Mouse (Mus musculus): ENCODE data around the gene Gm527. TPM values are rescaled to one million over a fixed set of nuclear protein-coding genes. Genes with fewer than 3 reads are reported as not detected.

Gene Gm527
- 3.8 and 4.9 TPM in 2 replicates for polyA plus RNA-seq (2016; fragmentation: Nextera tagmentation; extraction: Ambion mirVana)

DNA sequence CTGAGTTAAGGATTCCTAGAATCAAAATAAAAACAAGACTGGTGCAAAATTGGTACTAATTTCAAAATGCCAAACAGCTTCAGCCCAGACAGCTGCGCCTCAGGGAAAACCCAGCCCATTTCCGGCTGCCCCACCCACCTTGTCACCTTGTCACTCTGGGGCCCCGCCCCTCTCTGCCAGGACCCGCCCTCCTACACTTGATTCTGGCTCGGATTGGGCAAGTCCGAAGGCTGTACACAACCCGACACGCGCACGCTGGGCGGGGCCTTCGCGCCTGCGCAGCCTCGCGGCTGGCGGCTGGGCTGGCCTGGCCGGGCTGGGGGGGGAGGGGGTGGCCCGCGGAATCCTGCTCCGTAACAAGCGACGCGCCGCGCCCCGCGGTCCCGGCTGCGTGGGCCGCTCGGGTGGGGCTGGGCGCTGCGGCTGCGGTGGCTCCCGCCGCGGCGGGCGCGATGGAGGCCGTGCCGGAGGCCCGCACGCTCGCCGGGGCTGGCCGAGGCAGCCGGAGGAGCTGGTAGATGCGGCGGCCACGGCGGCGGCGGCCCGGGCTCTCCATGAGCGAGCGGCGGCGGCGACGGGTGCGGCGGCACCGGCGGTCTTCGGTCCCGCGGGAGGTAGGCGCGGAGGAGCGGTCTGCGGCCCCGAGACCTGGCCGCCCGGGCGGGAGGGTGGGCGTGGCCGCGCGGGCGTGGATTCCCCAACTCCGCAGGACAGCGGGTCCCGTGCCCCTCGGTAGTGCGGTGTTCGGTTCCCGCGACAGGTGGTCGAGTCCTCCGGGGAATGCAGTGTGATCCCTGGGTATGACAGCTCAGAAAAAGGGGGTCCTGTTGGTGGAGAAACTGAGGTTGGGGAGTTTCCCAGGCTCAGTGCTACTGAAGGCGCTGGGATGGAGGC, at the start of gene Gm527:
Gene Gm527, plus strand, starts transcription at position 329 of the 894 bp plus-strand sequence.
- H3K27ac ChIP-seq = 0 out of 2 replicates have a peak within 1 kb of the TSS, but pooled peaks have one; percentile 23
- H3K9me3 ChIP-seq = no peaks in the 10 kb centered on the region

DNA sequence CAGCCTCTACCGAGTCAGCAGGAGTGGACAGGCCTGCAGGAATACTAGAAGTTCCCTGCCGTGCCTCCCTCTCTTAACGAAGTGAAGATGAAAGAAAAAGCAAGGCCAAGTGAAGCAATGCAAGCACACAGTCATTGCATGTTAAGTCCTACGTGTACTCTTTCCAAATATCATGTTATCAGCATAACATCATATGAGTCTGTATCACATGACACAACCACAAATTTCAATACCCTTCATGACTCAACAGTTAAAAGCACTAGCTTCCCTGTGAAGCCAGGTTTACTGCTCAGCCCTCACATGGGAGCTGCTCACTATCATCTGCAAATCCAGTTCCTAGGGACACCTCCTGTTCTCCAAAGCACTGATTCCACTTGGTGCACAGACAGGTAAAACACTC, 46.6 kb upstream of the Gm527 start:
- ATAC-seq (ENCODE audit: insufficient number of reproducible peaks, insufficient read depth, low FRiP score, low TSS enrichment, low read depth) = no peak
- 44% methylated on average over 4 of the region's 4 CpGs for WGBS
- H3K4me3 ChIP-seq (replicated peaks) = no peak overlapping the region
- no peaks in the 10 kb centered on the region for H3K36me3 ChIP-seq
- H3K9me3 ChIP-seq = no peaks in the 10 kb centered on the region
- H3K27ac ChIP-seq = no peak overlapping the region
- H3K4me1 ChIP-seq (replicated peaks) = no peaks in the 10 kb centered on the region
- no peak overlapping the region for H3K4me2 ChIP-seq
- H3K9ac ChIP-seq (replicated peaks) = no peak overlapping the region
- H3K27me3 ChIP-seq = no peaks in the 10 kb centered on the region

More for the DNA sequence above, at the start of gene Gm527:
- peak within 1 kb of the TSS; percentile 87 for H3K9ac ChIP-seq (replicated peaks)
- H3K4me1 ChIP-seq (replicated peaks) = no peaks in the 10 kb centered on the region
- peak within 1 kb of the TSS; percentile 83 for H3K4me3 ChIP-seq (replicated peaks)
- peaks cover 13% of the 10 kb centered on the region for H3K36me3 ChIP-seq
- H3K4me2 ChIP-seq = peak within 1 kb of the TSS; percentile 75
- WGBS = under 1% methylated on average over 72 of the region's 93 CpGs
- H3K27me3 ChIP-seq = no peaks in the 10 kb centered on the region
- ATAC-seq (ENCODE audit: insufficient number of reproducible peaks, insufficient read depth, low FRiP score, low TSS enrichment, low read depth) = peak; percentile 100

DNA sequence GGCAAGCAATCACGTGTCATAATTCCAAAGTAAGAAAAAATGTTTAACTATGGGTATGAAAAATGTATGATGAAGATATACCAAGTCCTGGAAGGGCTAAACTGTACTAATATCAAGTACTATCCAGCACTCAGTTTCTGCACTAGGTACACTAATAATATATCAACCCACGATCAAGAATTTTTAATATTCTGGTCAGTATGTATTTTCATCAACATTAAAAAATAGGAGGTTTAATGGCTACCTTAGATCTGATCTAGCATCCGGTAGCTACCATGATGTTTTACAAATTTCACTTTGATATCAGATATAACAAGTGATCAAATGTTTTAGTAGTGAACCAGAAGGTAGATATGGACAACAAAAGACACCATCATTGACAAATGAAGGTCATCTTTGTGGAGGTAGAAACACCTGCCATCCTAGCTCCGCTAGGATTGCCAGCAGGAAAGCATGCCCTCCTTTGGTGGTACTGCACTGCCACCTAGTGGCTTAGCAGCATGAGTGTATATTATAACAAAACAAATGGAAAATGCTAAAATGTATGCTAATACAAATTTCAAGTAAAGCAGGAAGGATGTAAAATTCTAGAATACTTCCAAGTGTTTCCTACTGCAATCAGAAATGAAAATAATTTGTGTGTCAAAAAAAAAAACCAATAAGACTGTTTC, 20.5 kb upstream of the Gm527 start:
- no peak overlapping the region for H3K9ac ChIP-seq (replicated peaks)
- no peak overlapping the region for H3K4me2 ChIP-seq
- no peak for ATAC-seq (ENCODE audit: insufficient number of reproducible peaks, insufficient read depth, low FRiP score, low TSS enrichment, low read depth)
- H3K4me1 ChIP-seq (replicated peaks) = 0 out of 2 replicates have a peak, but pooled peaks cover 2% of the 10 kb centered on the region
- H3K36me3 ChIP-seq = no peaks in the 10 kb centered on the region
- H3K27me3 ChIP-seq = no peaks in the 10 kb centered on the region
- H3K4me3 ChIP-seq (replicated peaks) = no peak overlapping the region
- H3K9me3 ChIP-seq = no peaks in the 10 kb centered on the region
- 41% methylated on average over 4 of the region's 4 CpGs for WGBS
- H3K27ac ChIP-seq = no peak overlapping the region

DNA sequence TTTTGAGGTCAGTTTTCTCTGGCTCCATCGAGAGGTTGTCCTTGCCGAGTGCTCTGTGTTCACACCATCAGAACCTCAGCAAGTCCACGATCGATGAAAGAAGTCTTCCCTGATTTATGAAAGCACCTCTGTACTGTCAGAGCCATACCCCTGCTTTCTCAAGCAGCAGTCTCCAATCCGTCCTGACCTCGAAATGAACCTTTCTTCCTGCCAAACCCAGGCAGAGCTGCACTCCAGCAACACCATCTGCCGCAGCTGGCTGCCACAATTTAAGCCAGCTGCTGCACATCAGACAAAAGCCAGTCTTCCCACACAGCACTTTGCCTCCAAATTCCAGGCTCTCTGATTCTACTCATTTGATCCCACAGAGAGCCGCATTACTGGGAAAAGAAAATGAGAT, 15.2 kb upstream of the Gm527 start:
- Histone ChIP-seq H3K9ac (replicated peaks) (no peak overlapping the region), H3K4me3 (replicated peaks) (no peak overlapping the region), H3K36me3 (no peaks in the 10 kb centered on the region), H3K4me2 (peak overlapping the region; percentile 39), H3K27me3 (no peaks in the 10 kb centered on the region), H3K4me1 (replicated peaks) (peaks cover 6% of the 10 kb centered on the region; the same call in 1 of the 2 replicates), H3K9me3 (no peaks in the 10 kb centered on the region), H3K27ac (no peak overlapping the region)
- WGBS = 8% methylated on average over 8 of the region's 8 CpGs
- ATAC-seq (ENCODE audit: insufficient number of reproducible peaks, insufficient read depth, low FRiP score, low TSS enrichment, low read depth) = peak; percentile 81

DNA sequence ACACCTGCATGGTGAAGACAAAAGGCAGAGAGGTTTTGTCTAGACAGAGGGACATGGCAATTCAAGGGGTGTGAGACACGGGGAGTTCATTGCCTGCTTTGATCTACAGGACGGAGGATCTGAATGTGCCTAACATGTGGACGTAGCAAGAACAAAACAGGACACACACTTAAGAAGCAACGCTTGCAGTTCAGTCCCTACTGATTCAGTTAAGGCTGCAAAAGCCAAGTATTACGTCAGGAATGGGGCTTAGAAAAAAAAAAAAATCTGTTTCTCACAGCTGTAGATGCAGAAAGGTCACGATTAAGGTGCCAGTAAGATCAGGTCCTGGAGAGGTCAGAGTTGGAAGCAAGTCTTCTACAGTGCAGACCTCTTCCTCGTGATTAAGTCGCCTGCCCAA, 14.5 kb upstream of the Gm527 start:
- H3K9me3 ChIP-seq = no peaks in the 10 kb centered on the region
- no peak overlapping the region for H3K4me2 ChIP-seq
- H3K4me1 ChIP-seq (replicated peaks) = peaks cover 6% of the 10 kb centered on the region; the same call in 1 of the 2 replicates
- no peak for ATAC-seq (ENCODE audit: insufficient number of reproducible peaks, insufficient read depth, low FRiP score, low TSS enrichment, low read depth)
- no peaks in the 10 kb centered on the region for H3K27me3 ChIP-seq
- H3K27ac ChIP-seq = no peak overlapping the region
- H3K4me3 ChIP-seq (replicated peaks) = no peak overlapping the region
- no peak overlapping the region for H3K9ac ChIP-seq (replicated peaks)
- no peaks in the 10 kb centered on the region for H3K36me3 ChIP-seq
- WGBS = 34% methylated on average over 8 of the region's 8 CpGs

DNA sequence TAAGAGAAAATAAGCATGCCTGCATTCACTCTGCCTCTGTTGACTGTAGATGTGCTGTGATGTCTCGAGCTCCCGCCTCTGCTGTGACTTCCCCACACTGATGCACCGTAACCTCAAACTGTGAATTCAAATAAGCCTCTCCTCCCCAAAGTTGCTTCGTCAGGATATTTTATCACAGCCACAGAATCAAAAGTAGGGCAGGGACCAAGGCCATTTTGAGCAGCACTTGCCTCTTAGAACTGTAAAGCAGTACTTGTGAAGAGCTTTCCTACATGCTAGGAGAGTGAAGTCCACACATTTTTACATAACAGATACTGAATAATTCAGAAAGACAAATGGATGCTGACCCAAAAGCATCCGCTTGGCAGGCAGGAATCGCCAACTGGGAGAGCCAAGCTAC, 4.7 kb upstream of the Gm527 start:
- H3K4me1 ChIP-seq (replicated peaks) = no peaks in the 10 kb centered on the region
- ATAC-seq (ENCODE audit: insufficient number of reproducible peaks, insufficient read depth, low FRiP score, low TSS enrichment, low read depth) = no peak
- H3K4me3 ChIP-seq (replicated peaks) = no peak overlapping the region
- 69% methylated on average over 6 of the region's 6 CpGs for WGBS
- H3K4me2 ChIP-seq = no peak overlapping the region
- no peaks in the 10 kb centered on the region for H3K36me3 ChIP-seq
- no peak overlapping the region for H3K27ac ChIP-seq
- H3K9me3 ChIP-seq = no peaks in the 10 kb centered on the region
- no peaks in the 10 kb centered on the region for H3K27me3 ChIP-seq
- no peak overlapping the region for H3K9ac ChIP-seq (replicated peaks)

DNA sequence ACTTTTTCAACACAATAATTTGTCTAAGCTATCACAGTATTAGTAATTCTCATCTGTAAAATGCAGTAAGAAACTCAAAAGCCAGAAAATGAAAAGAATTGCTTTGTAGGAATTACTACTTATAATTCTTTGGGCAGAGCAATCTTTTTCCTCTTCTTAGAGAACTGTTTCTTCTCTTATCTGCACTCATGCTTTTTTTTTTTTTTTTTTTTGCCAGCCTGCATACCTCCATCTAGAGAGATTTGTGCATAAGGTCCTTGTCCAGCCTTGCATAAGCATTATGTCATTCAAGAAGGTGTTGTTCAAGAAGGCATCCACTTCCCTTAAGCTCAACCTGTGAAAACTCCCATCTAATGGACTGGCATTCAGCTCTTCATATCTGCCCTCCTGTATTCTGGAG, 971 bp upstream of the Gm527 start:
- Histone ChIP-seq H3K4me1 (replicated peaks) (no peaks in the 10 kb centered on the region), H3K27me3 (no peaks in the 10 kb centered on the region), H3K36me3 (peaks cover 7% of the 10 kb centered on the region), H3K4me2 (no peak overlapping the region), H3K9me3 (no peaks in the 10 kb centered on the region), H3K4me3 (replicated peaks) (no peak overlapping the region), H3K27ac (no peak overlapping the region), H3K9ac (replicated peaks) (no peak overlapping the region)
- ATAC-seq (ENCODE audit: insufficient number of reproducible peaks, insufficient read depth, low FRiP score, low TSS enrichment, low read depth) = no peak

DNA sequence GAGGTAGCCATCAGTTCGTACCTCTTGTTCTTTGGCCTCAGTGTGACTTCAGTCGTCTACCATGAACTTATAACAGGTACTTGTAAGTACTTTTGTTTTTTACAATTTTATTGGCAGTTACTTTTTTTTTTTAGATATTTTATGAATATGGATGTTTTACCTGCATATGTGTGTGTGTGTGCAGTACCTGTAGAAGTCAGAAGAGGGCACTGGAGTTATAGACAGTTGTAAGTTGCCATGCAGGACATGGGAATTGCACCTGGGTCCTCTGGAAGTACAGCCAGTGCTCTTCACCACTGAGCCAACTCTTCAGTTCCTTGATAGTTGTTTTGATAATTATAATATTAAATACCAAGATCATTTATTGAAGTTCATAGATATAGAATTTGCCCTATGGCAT, 19.8 kb downstream of the Gm527 start:
- 88% methylated on average over 2 of the region's 2 CpGs for WGBS
- ATAC-seq (ENCODE audit: insufficient number of reproducible peaks, insufficient read depth, low FRiP score, low TSS enrichment, low read depth) = no peak
- H3K4me2 ChIP-seq = no peak overlapping the region
- H3K9ac ChIP-seq (replicated peaks) = no peak overlapping the region
- no peak overlapping the region for H3K4me3 ChIP-seq (replicated peaks)
- no peaks in the 10 kb centered on the region for H3K27me3 ChIP-seq
- H3K4me1 ChIP-seq (replicated peaks) = no peaks in the 10 kb centered on the region
- peaks cover 3% of the 10 kb centered on the region; the same call in 1 of the 2 replicates for H3K36me3 ChIP-seq
- no peak overlapping the region for H3K27ac ChIP-seq
- no peaks in the 10 kb centered on the region for H3K9me3 ChIP-seq

DNA sequence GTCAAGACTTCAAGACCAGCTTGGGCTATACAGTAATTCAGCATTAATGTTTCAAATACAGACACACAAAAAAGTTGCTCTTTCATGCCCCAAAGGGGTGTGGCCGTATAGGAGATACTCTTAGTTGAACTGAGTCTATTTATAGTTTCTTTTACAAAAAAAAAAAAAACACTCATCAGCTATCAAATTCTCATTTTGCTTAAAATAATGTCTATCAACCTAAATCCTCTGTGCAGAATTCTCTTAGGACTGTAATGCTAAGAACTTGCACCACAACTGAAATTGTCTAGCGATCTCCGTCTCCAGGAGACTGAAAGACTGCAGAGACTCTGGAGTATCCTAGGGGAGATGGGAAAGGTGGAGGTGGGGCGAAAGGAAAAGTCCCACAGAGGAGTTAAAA, 46.9 kb downstream of the Gm527 start:
- H3K27me3 ChIP-seq = no peaks in the 10 kb centered on the region
- H3K4me3 ChIP-seq (replicated peaks) = peak overlapping the region; percentile 85
- no peak overlapping the region for H3K27ac ChIP-seq
- no peaks in the 10 kb centered on the region for H3K36me3 ChIP-seq
- no peak for ATAC-seq (ENCODE audit: insufficient number of reproducible peaks, insufficient read depth, low FRiP score, low TSS enrichment, low read depth)
- 27% methylated on average over 4 of the region's 4 CpGs for WGBS
- no peaks in the 10 kb centered on the region for H3K9me3 ChIP-seq
- peak overlapping the region; percentile 59 for H3K9ac ChIP-seq (replicated peaks)
- H3K4me2 ChIP-seq = peak overlapping the region; percentile 83
- peaks cover 21% of the 10 kb centered on the region for H3K4me1 ChIP-seq (replicated peaks)

DNA sequence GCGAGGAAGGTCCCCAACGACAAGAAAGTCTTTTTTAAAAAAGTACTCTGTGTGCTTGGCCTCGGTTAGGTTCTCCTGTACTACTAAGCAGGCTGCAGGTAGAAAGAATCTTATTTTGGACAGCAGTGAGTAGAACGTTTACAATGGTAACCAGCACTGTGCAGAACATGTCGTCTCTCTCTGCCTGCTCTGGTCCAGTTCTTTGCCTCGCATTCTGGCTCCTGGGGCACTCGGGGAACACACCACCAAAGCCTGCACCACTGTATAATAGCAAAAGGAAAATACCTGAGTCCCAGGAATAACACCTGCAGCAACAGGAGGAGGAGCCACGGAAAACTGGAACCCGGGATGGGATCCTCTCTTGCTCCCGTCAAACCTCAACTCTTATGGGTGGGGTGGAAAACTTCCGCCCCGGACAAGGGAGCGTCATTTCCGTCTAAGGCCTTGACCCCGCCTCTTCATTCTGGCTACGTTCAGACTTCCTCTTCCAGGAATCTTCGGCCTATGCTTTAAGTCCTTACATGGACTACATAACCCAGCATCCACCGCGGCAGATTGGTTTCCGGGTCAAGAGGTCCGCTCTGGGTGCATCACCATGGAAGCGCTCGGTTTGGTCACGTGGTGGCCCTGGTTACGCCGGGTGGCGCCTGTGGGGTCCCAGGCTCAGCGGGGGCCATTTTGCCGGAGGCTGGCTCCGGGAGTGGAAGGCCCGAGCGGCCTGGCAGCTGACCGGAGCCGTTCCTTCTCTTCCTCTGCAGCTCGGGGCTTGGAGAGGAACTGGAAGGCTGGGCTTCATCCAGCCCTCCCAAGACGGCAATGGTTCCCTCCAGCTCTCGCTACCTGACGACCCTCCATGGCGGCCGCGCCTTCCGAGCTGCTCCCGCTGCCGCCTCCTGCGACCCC, 47.7 kb downstream of the Gm527 start, which contains the start of the genes Klhl28 and Togaram1:
Gene Klhl28, minus strand, starts transcription at position 411 of the 903 bp plus-strand sequence.
Gene Togaram1, plus strand, starts transcription at position 681 of the 903 bp plus-strand sequence.
- peak within 1 kb of the TSS; percentile 86 for H3K9ac ChIP-seq (replicated peaks)
- no peaks in the 10 kb centered on the region for H3K9me3 ChIP-seq
- peaks cover 23% of the 10 kb centered on the region for H3K4me1 ChIP-seq (replicated peaks)
- H3K36me3 ChIP-seq = no peaks in the 10 kb centered on the region
- WGBS = under 1% methylated on average over 45 of the region's 45 CpGs
- H3K27me3 ChIP-seq = no peaks in the 10 kb centered on the region
- peak within 1 kb of the TSS; percentile 85 for H3K4me3 ChIP-seq (replicated peaks)
- peak; percentile 100 for ATAC-seq (ENCODE audit: insufficient number of reproducible peaks, insufficient read depth, low FRiP score, low TSS enrichment, low read depth)
- peak within 1 kb of the TSS; percentile 98 for H3K4me2 ChIP-seq
- H3K27ac ChIP-seq = peak within 1 kb of the TSS; percentile 86

Measured in limb, embryonic 12.5 days (tissue).